Mouse (Mus musculus): ENCODE measurements around the gene Hddc3.
A peak's percentile ranks its signal among the peaks of the same experiment; 100 is the strongest.
"Not testable (repeated sequence)": the region's sequence is repeated elsewhere in the genome, so short reads cannot be mapped to it uniquely, and the experiment has no call there.

The Hddc3 gene

DNA sequence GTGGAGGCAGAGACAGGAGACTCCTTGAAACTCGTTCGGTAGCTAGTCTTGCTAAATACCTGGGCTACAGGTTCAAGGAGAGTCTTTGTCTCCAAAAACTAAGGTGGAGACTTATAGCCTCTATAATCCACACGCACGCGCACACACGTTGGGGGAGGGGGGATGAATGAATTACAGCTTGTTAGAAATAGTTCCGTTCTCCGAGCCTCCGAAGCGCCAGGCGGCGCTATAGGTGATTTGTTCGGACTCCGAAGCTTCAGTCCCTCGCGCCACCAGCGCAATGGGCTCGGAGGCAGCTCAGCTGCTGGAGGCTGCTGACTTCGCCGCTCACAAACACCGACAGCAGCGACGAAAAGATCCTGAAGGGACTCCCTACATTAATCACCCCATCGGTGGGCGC, at the start of gene Hddc3:
Gene Hddc3 (plus strand): TSS at position 247 of the 400 bp plus-strand sequence.
- peak; percentile 95 for DNase-seq

DNA sequence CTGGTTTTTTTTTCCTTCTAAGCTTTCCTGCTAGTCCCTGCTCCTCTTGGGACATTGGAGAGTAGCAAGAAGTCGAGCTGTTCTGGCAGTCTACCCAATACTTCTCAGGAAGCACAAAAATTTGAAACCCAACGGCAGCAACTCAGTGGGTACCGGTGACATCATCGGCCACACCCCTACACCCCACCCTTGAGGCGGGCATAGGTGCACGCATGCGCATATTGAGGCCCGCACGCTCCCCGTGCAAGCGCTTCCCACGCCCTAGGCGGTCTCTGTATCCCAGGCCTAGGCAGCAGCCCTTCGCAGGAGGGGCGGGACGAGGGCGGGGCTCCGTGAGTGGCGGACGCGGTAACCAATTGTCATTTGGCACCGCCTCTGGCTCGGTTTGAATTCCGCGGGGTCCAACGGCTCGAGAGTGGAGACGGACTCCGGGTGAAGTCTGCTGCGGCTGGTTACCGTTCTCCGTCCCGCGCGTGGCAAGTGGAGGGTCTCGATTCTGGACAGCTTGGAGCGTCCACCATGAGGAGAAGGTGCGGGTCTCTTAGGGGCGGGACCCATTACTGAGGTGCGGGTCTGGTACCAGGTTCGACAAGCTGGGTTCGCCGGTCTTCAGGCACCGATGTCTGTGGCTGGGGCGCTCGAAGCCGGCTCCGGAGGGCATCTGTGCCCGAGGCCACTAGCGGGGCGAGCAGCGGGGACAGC, 48.7 kb upstream of the Hddc3 start, which contains the start of gene Prc1:
Gene Prc1 (plus strand): TSS at position 389 of the 702 bp plus-strand sequence.
- peak; percentile 98 for DNase-seq

DNA sequence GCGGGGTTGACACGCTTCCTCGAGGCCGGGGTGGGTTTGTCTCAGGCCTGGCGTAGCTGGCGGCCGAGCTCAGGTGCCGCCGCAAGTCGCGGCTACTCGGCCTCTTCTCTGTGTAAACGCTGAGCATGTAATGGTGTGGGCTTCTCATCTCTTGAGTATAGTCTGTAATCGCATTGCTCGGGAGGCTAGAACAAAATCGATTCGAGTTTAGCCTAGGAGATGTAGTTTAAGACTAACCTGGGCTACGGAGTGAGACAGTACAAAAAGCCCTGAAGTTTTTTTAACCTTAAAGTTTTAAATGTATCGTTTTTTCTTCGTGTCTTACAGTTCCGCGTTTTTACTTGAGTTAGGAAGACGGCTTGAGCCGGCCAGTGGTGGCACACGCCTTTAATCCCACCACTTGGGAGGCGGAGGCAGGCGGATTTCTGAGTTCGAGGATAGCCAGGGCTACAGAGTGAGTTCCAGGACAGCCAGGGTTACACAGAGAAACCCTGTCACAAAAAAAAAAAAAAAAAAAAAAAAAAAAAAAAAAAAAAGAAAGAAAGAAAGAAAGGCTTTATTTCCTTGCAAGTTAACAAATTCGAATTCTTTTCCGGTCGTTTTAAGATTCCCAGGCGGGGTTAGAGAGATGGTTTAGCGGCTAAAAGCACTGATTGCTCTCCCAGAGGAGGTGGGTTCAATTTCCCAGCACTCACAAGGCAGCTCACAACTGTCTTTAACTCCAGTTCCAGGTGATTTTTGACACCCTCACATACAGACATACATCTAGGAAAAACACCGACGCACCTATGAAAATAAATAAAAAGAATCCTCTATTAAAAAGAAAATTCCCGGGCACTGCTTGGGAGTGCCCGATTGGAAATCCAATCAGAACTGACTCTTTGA, 47.9 kb upstream of the Hddc3 start:
- no peak for DNase-seq

DNA sequence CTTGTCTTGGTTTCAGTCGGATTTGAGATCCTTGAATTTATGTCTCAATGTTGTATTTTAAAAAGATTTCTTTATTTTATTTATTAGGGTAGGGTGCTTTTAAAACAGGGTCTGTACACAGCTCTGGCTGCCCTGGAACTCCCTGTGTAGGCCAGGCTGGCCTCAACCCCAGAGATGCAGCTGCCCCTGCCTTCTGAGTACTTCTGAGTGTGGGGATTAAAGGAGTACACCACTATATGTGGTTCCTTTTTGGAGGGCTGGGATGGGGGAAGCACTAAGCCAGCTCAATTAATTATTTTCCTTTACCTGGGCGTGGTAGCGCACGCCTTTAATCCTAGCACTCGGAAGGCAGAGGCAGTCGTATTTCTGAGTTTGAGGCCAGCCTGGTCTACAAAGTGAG, 46.4 kb upstream of the Hddc3 start:
- no peak for DNase-seq

DNA sequence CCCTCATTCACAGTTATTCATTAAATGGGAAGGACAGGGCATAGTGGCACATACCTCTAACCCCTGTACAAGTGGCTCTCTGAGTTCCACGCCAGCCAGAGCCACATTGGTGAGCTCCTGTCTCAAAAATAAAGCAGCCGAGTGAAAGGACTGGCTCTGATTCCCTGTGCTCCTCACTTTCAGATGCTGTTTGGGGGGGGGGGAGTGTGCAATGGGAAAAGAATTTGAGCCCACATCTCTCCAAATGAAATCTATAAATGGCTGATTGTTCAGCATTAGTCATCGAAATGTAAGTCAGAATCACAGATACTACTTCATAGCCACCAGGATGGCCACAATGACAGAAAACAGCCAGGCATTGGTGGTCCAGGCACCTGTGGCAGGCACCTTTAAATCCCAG, 45.9 kb upstream of the Hddc3 start:
- DNase-seq, result no peak

DNA sequence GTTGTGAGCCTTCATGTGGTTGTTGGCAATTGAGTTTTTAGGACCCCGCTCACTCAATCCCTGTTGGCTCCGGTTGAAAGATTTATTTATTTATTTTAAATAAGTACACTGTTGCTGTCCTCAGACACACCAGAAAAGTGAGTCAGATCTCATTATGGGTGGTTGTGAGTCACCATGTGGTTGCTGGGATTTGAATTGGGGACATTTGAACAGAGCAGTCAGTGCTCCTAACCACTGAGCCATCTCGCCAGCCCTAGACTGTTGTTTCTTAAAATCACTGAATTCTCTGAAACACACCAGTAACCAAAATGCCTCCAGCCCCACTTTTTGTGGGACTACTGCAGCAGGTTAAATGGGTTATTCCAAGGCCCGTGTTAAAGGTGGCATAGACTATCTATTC, 44.1 kb upstream of the Hddc3 start:
- DNase-seq, result no peak

DNA sequence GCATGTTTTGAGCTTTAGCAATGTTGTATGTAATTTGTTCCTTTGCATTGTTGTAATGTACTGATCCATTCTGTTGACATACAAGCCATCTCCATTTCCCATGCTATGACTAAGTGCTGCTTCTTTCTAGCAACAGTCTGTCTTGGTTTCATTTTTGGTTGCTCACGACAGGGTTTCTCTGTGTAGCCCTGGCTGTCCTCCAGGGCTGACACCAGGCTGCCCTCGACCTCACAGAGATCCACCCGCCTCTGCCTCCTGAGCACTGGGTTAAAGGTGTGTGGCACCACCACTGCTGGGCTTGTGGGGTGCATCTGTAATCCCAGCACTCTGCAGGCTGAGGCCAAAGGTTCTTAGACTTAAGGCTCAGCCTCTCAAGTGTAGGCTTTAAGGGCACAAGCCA, 43.3 kb upstream of the Hddc3 start:
- no peak for DNase-seq

DNA sequence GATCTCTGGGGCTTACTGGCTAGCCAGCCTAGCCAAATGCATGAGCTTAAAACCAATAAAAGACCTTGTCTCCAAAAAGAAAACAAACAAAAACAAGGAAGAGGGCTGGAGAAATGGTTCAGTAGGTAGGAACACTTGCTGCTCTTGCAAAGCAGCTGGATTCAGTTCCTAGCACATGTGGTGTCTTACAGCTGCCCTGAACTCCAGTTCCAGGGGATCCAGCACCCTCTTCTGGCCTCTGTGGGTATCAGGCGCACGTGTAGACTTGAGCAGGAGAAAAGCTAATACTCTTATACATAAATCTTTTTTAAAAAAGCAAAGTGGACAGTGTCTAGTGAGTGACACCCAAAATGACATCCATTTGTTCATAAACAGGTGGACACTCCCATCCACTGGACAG, 41.4 kb upstream of the Hddc3 start:
- no peak for DNase-seq

DNA sequence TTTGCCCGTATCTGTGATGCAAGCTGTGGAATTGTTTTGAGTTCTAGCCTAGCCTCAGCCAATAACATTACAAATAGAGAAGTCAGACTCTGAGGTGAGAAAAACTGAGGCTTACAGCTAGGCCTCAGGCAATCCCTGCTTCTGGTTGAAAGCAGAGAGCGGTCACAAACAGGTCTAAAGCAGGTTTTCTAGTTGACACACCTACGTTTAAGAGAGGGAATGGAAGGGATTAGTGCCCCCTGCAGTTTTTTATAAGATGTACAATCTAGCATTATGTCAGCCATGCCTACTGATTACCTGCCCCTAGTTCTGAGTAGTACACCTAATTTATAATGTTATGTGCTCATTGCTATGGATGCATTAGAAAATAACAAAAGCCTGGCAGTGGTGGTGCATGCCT, 35.1 kb upstream of the Hddc3 start:
- no peak for DNase-seq

DNA sequence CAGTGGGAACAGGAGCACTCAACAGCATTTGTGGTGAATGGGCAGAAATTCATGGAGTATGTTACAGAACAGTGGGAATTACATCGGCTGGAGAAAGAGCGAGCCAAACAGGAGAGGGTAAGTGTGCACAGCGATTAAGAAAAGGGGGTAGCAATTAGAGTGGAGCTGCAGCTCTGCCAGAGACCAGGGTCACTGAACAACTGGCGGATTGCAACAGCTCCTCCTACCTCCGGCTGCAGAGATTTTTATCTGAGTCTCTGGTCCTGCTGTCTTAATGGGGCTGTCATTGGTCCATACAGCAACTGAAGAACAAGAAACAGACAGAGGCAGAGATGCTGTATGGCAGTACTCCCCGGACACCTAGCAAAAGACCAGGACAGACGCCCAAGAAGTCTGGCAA, 32.1 kb upstream of the Hddc3 start:
- DNase-seq, result no peak

DNA sequence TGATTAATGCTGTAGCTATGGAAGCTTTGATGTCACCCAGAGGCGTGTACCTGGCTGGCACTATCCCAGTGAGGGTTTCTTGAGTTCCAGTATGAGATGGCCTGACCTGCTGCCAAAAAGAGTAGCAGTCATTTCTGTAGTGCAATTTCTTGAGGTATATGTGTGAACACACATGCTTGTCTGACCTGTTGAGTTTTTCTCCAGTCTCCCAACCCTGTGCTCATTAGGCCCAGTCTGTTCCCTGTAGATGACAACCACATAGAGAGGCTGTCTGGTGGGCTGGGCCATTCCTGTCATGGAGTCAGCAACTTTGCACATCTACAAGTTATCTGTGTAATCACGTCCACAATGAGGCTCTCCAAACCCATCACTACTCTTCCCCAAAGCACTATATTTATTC, 27.2 kb upstream of the Hddc3 start:
- no peak for DNase-seq

DNA sequence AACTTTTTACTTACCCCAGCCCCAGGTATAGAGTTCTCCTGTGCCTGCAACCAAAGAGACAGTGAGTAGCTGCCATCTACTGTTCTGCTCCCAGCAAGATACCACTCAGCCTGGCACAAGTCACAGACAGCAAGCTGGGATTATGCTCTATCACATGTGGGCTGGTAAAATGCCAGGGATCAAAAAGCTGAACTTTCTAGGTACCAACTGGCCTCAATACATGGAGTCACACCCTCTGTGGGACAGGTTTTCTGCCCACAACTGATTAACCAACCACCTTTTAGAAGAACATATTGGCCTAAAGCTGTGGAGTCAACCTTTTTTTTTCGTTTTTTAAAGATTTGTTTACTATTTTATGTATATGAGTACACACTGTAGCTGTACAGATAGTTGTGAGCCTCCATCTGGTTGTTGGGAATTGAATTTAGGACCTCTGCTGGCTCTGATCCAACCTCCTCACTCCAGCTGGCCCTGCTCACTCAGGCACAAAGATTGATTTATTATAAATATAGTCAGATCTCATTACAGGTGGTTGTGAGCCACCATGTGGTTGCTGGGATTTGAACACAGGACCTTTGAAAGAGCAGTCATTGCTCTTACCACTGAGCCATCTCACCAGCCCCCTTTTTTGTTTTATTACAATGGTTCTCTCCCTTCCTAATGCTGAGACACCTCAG, 25.3 kb upstream of the Hddc3 start:
- DNase-seq, result no peak

DNA sequence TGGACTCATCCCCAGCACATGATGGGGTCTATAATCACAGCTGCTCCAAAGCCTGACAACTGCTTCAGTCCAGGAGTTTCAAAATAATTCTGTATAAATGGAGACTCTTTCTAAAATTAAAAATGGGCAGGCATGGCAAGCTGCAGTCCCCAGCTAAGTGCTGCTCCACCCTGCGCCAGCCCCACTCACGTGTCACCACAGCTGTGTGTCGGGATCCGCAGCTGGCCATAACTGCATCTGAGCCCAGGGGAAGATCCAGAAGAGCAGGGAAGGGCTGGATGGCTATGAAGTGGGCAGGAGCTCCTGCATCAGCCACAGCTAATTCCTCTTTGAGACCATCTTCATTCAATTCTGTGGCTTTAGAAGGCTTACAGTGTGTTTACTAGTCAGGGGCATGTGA, 24.2 kb upstream of the Hddc3 start:
- DNase-seq, result no peak

DNA sequence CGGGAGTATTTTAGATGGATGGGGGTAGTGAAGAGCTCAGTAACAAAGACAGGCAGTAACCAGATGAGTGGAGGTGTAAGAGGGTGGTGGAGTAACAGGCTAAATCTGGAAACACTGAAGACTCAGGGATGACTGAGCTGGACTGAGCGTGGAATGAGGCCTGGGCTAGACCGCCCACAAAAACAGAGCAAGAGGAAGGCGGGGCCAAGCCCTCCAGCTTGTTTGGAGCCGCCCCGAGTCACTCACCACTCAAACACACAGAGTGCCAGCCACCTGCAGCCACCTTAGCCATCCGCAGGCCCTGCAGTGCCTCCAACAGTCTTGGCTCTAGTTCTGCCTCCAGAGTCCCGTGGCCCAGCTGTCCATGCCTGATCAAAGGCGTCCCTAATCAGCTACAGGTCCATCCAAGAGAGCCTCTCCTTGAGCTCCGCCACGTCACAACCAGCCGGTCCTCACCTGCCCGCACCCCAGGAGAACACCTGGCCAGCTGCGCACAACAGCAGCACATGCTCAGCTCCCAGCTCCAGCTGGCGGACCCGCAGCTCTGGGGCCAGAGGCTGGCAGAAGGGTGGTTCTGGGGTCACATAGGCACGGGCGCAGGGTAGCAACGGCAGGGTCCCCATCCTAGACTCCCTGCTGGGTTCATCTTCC, 22.9 kb upstream of the Hddc3 start:
- DNase-seq, result no peak

DNA sequence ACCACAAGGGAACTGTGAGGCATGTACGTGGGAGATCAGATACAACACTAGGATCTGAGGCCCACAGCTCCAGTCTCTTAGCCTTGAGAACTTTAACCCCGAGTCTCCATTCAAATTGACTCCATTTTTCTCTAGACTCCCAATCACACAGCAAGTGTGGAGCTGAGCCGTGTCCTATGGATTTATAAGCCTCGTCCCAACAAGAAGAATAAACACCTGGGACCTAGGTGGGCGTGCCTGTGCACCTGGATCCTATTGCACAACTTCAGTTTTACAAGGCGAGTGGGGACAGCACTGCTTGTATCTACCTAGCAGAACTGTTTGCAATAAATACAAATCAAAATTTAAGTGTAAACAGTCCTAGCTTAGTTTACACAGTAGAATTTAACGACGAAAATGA, 19.6 kb upstream of the Hddc3 start:
- DNase-seq, result no peak

DNA sequence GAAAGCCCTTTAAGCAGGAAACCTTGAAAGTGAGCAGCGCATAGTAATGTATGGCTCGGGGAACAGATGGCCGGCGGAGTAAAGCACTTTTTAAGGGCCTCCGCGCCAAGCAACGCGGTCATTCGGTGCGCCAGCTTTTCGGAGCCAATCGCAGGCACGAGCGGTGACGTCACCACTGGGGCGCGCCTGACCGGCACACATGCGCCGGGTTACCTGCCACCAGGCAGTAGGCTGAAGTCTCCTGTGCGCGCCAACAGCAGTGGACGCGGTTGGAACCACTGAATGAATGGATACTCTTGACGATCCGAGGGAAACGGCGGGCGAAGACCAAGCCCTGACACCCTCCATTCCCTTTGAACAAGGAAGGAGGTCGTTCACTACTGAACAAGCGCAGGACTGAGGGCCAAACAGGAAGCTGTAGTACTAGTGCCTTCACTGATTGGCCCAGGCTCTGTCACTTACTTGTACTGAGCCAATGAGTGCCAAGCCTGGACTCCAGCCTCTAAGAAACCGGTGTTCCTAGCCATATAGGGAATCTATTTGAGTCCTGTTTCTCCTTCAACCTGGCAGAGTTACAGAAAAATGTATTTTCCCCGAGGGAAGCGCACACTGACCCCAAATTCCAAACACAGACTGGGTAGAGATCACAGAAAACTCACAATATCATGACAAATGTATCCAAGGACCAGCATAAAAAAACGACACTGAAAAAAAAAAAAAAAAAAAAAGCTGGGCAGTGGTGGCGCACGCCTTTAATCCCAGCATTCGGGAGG, 18.7 kb upstream of the Hddc3 start, which contains the start of gene Rccd1:
Gene Rccd1 (minus strand): TSS at position 412 of the 773 bp plus-strand sequence.
- peak; percentile 96 for DNase-seq

DNA sequence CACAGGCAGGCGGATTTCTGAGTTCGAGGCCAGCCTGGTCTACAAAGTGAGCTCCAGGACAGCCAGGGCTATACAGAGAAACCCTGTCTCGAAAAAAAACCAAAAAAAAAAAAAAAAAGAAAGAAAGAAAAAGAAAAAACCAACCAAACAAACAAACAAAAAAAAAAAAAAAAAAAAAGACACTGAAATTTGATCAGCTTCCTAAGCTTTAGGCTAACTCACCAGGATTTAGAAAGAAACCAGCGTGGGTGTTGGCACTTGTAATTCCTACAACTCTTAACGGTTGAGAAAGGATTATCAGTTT, 18.1 kb upstream of the Hddc3 start:
- DNase-seq, result not testable (repeated sequence)

DNA sequence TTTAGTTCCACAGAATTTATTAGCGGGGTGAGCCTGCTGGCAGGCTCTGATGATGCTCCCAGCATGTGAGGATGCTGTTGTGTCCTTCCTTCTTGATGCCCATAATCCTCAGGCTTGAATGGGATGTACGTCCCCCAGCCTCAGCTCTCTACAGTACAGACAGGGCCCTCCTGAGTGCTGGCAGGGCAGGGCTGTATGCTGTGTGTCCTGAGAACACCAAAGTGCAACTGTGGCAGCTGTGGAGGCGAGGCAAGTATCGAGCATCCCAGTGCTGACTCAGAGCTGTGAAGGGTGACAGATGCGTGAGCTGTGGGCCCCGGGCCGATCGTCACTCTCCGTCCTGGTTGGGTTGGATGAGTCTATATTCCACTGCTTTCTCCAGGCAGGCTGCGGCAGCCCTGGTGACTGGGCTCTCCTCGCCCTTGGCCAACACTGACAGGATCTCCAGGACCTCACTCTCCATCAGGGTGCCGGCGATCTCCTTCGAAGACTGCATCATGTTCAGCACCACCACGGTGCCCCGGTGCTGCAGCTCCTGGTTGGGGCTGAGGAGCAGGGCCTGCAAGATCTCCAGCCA, 17.5 kb upstream of the Hddc3 start:
- DNase-seq, result no peak

DNA sequence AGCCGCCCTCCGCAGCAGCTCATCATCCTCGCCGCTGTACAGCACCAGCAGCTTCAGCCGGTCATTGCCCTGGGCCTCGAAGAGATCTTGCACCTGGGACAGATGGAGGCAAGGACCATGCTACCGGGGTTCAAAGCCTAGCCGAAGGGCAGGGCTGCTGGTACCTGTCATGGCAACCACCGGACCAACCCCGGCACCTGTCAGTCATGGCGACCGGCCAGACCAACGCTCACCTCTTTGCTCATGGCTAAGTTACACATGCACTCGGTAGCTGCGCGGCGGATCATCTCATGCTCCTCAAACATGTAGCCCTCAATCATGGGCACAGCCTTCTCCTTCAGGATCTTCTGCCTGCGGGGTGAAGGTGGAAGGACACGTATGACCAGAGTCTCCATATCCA, 16.8 kb upstream of the Hddc3 start:
- DNase-seq, result no peak

DNA sequence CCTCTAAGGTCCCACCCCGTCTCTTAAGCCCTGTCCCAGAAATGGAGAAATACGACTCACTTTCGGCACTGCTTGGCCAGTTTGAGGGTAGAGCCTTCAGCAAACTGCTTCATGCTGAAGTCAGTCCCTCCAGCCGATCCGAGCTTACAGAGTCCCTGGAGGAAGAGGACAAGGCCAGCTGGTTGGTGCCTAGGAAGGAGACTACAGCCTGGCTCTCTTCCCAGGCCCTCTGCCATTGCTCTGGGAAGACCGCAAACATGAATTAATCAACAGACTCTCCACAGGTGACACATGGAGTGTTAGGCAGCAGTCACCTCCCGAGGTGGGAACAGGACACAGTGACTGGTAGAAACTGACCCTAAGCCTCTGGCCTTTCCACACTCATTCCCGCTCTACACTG, 12.6 kb upstream of the Hddc3 start:
- no peak for DNase-seq

DNA sequence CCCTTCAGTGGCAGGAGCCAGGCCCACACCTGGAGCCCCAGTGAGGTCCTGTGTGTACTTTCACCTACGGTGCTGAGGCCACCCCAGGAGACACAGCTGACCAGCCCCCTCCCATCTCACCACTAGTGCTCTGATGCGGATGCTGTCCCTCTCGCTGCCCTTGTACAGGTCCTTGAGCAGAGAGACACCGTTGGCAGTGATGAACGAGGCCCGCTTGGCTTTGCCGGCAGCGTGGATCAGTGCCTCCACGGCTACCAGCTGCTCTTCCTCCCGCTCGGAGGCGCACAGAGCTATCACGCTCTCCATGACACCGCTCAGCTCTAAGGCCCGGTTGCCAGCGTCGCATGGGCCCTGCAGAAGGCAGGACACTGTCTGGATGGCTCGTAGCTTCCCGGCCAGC, 11.5 kb upstream of the Hddc3 start:
- no peak for DNase-seq

DNA sequence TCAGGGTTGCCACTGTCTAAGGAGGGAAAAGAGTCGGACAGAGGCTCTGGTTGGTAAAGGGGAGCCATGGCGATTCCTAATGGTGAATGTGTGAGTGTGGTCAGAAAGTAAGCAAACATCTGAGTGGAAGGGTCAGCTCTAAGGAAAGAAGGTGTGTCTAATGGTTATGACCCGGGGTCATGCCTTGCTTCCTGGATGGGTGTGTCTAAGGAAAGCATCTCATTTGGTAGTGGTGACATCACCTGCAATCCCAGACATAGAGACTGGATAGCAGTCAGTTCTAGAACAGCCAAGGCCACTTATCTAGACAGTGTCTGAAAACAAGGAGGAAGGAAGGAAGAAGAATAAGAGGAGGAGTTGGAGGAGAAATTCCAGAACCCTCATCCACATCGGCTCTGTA, 8.1 kb upstream of the Hddc3 start:
- no peak for DNase-seq

Measured in right cerebral cortex, adult 18-20 months (tissue).